Mouse (Mus musculus): ENCODE measurements at regions not wholly inside any gene's neighbourhood (a gene's known extent, or its start where the extent isn't known, plus 50 kb on each side); places are given as distances from the start of the nearest gene placed in this dataset.

DNA sequence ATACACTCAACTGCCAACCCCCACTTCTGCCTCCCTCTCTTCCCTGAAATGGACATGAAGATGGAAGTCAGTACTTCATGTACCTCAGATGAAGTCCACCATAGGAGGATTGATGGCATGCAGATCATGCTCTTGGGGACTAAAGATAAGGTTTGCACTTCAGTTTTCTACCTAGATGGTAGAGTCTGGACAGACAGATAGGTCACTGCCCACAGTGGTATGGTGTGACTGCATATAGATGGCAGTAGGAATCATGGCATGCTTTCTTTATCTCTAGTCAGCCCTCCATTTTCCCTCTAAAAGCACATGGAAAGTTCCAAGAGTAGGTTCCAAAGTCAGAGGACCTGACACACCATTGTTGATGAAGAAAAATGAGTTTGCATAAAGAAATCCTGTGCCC lies 145.6 kb upstream of the Mocs2 start:
- no peak for ATAC-seq (ENCODE audit: insufficient read depth)
- no peaks in the 10 kb centered on the region for H3K4me1 ChIP-seq (ENCODE audit: insufficient read depth)
- TF ChIP-seq CTCF (IDR thresholded peaks at IDR 0.05; ENCODE audit: low read depth) = no peak

DNA sequence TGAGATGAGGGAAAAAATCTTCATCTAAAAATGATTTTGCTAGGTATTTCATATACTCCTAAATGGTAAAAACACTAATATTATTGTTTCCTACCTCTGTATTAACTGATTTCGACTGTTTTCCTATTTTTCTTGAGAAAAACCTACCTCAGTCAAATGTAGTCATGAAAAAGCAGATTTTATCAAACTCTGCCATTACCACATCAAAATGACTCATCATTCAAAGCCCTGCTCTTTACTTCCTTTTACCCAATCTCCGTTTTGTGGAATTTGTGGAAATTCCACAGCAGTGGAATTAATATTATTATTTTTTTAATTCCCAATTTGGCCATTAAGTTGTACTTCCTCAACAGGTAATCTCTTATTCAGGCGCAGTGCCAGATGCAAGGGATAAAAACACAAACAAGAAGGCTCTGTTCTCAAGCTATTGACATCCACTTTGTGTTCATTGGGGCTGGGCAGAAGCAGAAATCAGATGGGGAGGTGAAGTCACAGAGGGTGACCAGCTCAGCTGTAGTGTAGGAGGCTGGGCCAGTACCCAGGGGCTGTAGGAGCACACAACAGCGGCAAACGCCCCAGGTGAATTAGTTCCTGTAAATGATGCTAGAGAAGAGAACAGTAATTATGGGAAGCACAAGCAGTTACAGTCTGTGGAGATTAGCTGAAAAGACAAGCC lies 138.2 kb upstream of the Mocs2 start:
- DNase-seq (no peak), ATAC-seq (ENCODE audit: insufficient read depth) (peak; percentile 68; the same call in 1 of the 2 replicates)
- H3K9me3 ChIP-seq (ENCODE audit: low read depth, low read length) = no peaks in the 10 kb centered on the region
- no peak overlapping the region for H3K4me3 ChIP-seq (ENCODE audit: low read depth, low read length)
- TF ChIP-seq CTCF (IDR thresholded peaks at IDR 0.05; ENCODE audit: low read depth) = no peak
- H3K4me2 ChIP-seq = no peak overlapping the region
- H3K36me3 ChIP-seq (ENCODE audit: insufficient read depth) = no peaks in the 10 kb centered on the region
- 64% methylated on average over 5 of the region's 5 CpGs for WGBS
- no peaks in the 10 kb centered on the region for H3K4me1 ChIP-seq (ENCODE audit: insufficient read depth)
- no peak overlapping the region for H3K9ac ChIP-seq
- no peaks in the 10 kb centered on the region for H3K27me3 ChIP-seq (ENCODE audit: insufficient read depth, low read length)
- H3K27ac ChIP-seq (ENCODE audit: low read depth) = no peak overlapping the region

More for the DNA sequence above, 145.6 kb upstream of the Mocs2 start:
- no peaks in the 10 kb centered on the region for H3K27me3 ChIP-seq (ENCODE audit: insufficient read depth, low read length)
- no peak for DNase-seq
- H3K4me3 ChIP-seq (ENCODE audit: low read depth, low read length) = no peak overlapping the region
- no peaks in the 10 kb centered on the region for H3K9me3 ChIP-seq (ENCODE audit: low read depth, low read length)
- no peak overlapping the region for H3K27ac ChIP-seq (ENCODE audit: low read depth)
- H3K36me3 ChIP-seq (ENCODE audit: insufficient read depth) = no peaks in the 10 kb centered on the region
- no peak overlapping the region for H3K9ac ChIP-seq
- no peak overlapping the region for H3K4me2 ChIP-seq

DNA sequence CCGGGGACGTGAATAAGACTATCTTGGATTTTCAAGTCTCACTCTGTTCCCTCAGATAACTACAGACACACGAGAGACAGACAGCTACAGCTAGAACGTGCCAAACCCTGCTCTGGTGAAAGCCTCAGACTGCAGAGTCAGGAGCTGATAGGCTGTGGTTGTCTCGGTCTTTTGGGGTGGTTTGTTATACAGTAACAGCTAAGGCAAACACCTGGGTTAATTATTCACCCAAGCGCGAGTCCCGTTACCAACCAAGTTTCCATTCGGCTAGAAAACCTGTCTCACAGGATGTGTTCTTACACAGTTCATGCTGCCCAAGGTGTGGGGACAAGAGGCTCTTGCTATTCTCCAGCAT lies 137.7 kb upstream of the Mocs2 start:
- Histone ChIP-seq H3K9me3 (ENCODE audit: low read depth, low read length) (no peaks in the 10 kb centered on the region), H3K36me3 (ENCODE audit: insufficient read depth) (no peaks in the 10 kb centered on the region), H3K27me3 (ENCODE audit: insufficient read depth, low read length) (no peaks in the 10 kb centered on the region), H3K4me1 (ENCODE audit: insufficient read depth) (no peaks in the 10 kb centered on the region), H3K9ac (no peak overlapping the region), H3K4me2 (no peak overlapping the region), H3K27ac (ENCODE audit: low read depth) (0 out of 2 replicates have a peak overlapping the region, but pooled peaks have one; percentile 50), H3K4me3 (ENCODE audit: low read depth, low read length) (no peak overlapping the region)
- peak; percentile 78 for DNase-seq
- no peak for TF ChIP-seq CTCF (IDR thresholded peaks at IDR 0.05; ENCODE audit: low read depth)
- WGBS = 46% methylated on average over 9 of the region's 9 CpGs
- peak; percentile 96 for ATAC-seq (ENCODE audit: insufficient read depth)

DNA sequence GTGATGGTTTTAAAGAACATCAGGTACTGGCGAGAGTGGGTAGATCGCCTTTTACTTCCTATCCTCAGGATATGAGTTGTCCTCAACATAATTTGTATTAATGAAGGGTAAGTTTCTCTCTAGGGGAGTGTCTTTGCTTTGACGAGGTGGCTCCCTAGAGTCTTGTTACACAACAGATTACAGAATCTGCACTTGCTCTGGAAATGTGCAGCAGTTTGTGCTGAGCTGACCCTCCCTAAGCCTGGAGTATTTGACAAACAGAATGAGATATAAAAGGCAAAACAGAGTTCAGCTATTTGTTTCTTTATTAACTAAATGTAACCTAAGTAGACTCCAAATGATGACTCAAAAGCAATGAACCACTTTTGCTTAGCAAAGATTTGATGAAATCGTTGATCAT lies 136.8 kb upstream of the Mocs2 start:
- Histone ChIP-seq H3K36me3 (ENCODE audit: insufficient read depth) (no peaks in the 10 kb centered on the region), H3K9ac (no peak overlapping the region), H3K27ac (ENCODE audit: low read depth) (peak overlapping the region; percentile 50; the same call in 1 of the 2 replicates), H3K4me3 (ENCODE audit: low read depth, low read length) (no peak overlapping the region), H3K27me3 (ENCODE audit: insufficient read depth, low read length) (no peaks in the 10 kb centered on the region), H3K4me2 (no peak overlapping the region), H3K9me3 (ENCODE audit: low read depth, low read length) (no peaks in the 10 kb centered on the region), H3K4me1 (ENCODE audit: insufficient read depth) (no peaks in the 10 kb centered on the region)
- 61% methylated on average over 4 of the region's 4 CpGs for WGBS
- DNase-seq = no peak
- ATAC-seq (ENCODE audit: insufficient read depth) = no peak
- TF ChIP-seq CTCF (IDR thresholded peaks at IDR 0.05; ENCODE audit: low read depth) = no peak

DNA sequence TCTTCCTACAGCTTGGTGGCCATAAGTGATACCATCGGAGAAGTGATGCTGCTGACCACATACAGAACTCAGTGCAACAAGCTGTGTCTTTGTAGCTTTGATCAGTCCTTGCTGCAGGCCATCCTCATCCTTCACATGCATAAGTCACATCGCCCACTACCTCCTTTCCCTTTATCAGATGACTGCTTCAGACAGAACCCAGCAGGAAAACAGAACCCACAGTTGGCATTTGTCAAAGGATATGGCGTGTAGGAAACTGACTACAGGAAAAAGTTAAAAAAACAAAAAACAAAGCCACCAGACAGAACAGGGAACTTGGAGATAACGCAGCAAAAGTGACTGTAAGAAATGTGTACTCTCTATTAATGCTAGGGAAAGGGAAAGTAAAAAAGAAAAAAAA lies 136.1 kb upstream of the Mocs2 start:
- WGBS = 68% methylated on average over 4 of the region's 4 CpGs
- no peaks in the 10 kb centered on the region for H3K4me1 ChIP-seq (ENCODE audit: insufficient read depth)
- H3K4me3 ChIP-seq (ENCODE audit: low read depth, low read length) = no peak overlapping the region
- ATAC-seq (ENCODE audit: insufficient read depth) (no peak), DNase-seq (no peak)
- no peak overlapping the region for H3K9ac ChIP-seq
- no peaks in the 10 kb centered on the region for H3K36me3 ChIP-seq (ENCODE audit: insufficient read depth)
- H3K27ac ChIP-seq (ENCODE audit: low read depth) = no peak overlapping the region
- no peak for TF ChIP-seq CTCF (IDR thresholded peaks at IDR 0.05; ENCODE audit: low read depth)
- no peak overlapping the region for H3K4me2 ChIP-seq
- no peaks in the 10 kb centered on the region for H3K9me3 ChIP-seq (ENCODE audit: low read depth, low read length)
- H3K27me3 ChIP-seq (ENCODE audit: insufficient read depth, low read length) = no peaks in the 10 kb centered on the region

DNA sequence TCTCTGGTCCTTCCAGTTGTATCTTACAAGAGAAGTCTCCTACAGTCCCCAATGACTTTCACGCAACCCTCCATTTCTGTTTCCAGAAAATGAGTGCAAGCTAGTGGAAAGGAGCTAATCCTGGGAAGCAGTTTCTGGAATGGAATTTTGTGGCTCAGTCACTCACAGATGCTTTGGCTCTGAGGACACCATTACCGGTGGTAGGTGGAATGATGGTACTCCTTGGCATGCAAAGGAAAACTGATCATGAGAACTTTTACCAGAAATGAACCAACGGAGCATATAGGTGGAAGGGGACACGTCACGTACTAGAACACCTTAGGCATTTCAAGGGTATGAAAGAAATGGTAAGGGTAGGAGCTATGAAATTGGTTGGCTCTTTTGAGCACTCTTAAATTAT lies 135.1 kb upstream of the Mocs2 start:
- Histone ChIP-seq H3K27me3 (ENCODE audit: insufficient read depth, low read length) (no peaks in the 10 kb centered on the region), H3K4me1 (ENCODE audit: insufficient read depth) (no peaks in the 10 kb centered on the region), H3K27ac (ENCODE audit: low read depth) (no peak overlapping the region), H3K4me3 (ENCODE audit: low read depth, low read length) (no peak overlapping the region), H3K9me3 (ENCODE audit: low read depth, low read length) (no peaks in the 10 kb centered on the region), H3K4me2 (no peak overlapping the region), H3K36me3 (ENCODE audit: insufficient read depth) (no peaks in the 10 kb centered on the region), H3K9ac (no peak overlapping the region)
- DNase-seq (no peak), ATAC-seq (ENCODE audit: insufficient read depth) (no peak)
- no peak for TF ChIP-seq CTCF (IDR thresholded peaks at IDR 0.05; ENCODE audit: low read depth)
- 94% methylated on average over 5 of the region's 5 CpGs for WGBS

DNA sequence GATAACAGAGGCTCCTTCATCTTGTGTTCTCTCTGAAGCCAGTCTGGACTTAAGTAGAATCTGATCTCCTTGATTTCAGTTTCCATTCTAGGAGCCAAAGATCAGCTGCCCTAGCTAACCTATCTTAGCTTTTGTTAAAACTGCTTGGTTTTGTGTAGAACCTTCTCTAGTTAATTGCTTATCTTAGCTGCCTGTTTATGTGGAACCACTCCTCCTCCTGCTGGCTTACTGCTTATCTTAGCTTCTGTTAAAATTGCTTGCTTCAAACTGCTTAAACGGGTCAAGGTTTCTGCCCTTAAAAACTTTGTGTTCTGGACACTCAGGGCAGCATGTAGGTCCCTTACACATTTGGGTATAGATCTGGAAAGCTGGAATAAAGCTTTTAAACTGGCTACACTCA lies 133.7 kb upstream of the Mocs2 start:
- no peak overlapping the region for H3K9ac ChIP-seq

More for the DNA sequence above, 133.7 kb upstream of the Mocs2 start:
- H3K27ac ChIP-seq (ENCODE audit: low read depth) = no peak overlapping the region
- 46% methylated on average over 1 of the region's 1 CpGs for WGBS
- no peak overlapping the region for H3K4me3 ChIP-seq (ENCODE audit: low read depth, low read length)
- no peak for DNase-seq
- no peaks in the 10 kb centered on the region for H3K27me3 ChIP-seq (ENCODE audit: insufficient read depth, low read length)
- no peaks in the 10 kb centered on the region for H3K4me1 ChIP-seq (ENCODE audit: insufficient read depth)
- no peaks in the 10 kb centered on the region for H3K36me3 ChIP-seq (ENCODE audit: insufficient read depth)
- no peak for ATAC-seq (ENCODE audit: insufficient read depth)
- no peaks in the 10 kb centered on the region for H3K9me3 ChIP-seq (ENCODE audit: low read depth, low read length)
- TF ChIP-seq CTCF (IDR thresholded peaks at IDR 0.05; ENCODE audit: low read depth) = no peak
- H3K4me2 ChIP-seq = no peak overlapping the region

Measured in lung, embryonic 14.5 days (tissue).